ENCODE assay signal across 27 mouse cellular contexts in genomic region chr9:121574380-121574779, GRCm38 (mm10).
"Had no signal": no experiment of that assay in that cellular context is flagged by ENCODE, and none has a peak within 500 bp of the region (broad histone marks: within the 10 kb centered on the region; RNA-seq: fewer than 3 reads in every experiment).

No protein-coding gene starts in this region.

- H3K4me2 ChIP-seq: heart, embryonic 11.5 days; heart, embryonic 13.5 days; heart, embryonic 15.5 days; hindbrain, embryonic 13.5 days; hindbrain, embryonic 15.5 days; kidney, embryonic 15.5 days; limb, embryonic 13.5 days; limb, embryonic 15.5 days; liver, embryonic 11.5 days had no signal

- H3K9ac ChIP-seq: heart, embryonic 13.5 days; heart, embryonic 15.5 days; hindbrain, embryonic 13.5 days; hindbrain, embryonic 15.5 days; kidney, embryonic 15.5 days; limb, embryonic 13.5 days; limb, embryonic 15.5 days; liver, embryonic 14.5 days had no signal

- H3K36me3 ChIP-seq: heart, embryonic 13.5 days; heart, embryonic 15.5 days; hindbrain, embryonic 13.5 days; hindbrain, embryonic 15.5 days; kidney, embryonic 15.5 days; limb, embryonic 13.5 days; limb, embryonic 15.5 days had no signal

- H3K27me3 ChIP-seq: heart, embryonic 13.5 days; heart, embryonic 15.5 days; hindbrain, embryonic 13.5 days; hindbrain, embryonic 15.5 days; kidney, embryonic 15.5 days; limb, embryonic 13.5 days; limb, embryonic 15.5 days had no signal

- H3K27ac ChIP-seq: heart, adult 2 months; heart, embryonic 13.5 days; heart, embryonic 15.5 days; hindbrain, embryonic 13.5 days; hindbrain, embryonic 15.5 days; hindbrain, postnatal 0 days; kidney, embryonic 15.5 days; layer of hippocampus, adult 2 months; left cerebral cortex, adult 2 months; limb, embryonic 13.5 days; limb, embryonic 15.5 days; liver, embryonic 14.5 days had no signal

- ATAC-seq: hindbrain, postnatal 0 days; intestine, embryonic 16.5 days had no signal

- DNase-seq: gastrocnemius, postnatal 14 days; gastrocnemius, postnatal 36 days; heart, adult 11 months; heart, adult 2 months; heart, postnatal 14 days; heart, postnatal 36 days; kidney, adult 11 months; kidney, adult 2 months; kidney, adult 9 months; kidney, postnatal 10 days; kidney, postnatal 25 days; kidney, postnatal 4 days; left cerebral cortex, postnatal 4 days had no signal

- H3K9me3 ChIP-seq: heart, embryonic 13.5 days; heart, embryonic 15.5 days; hindbrain, embryonic 15.5 days; kidney, embryonic 15.5 days; limb, embryonic 13.5 days; limb, embryonic 15.5 days had no signal

- H3K4me3 ChIP-seq: heart, adult 2 months; heart, embryonic 13.5 days; heart, embryonic 15.5 days; hindbrain, embryonic 13.5 days; hindbrain, embryonic 15.5 days; kidney, embryonic 15.5 days; layer of hippocampus, adult 2 months; left cerebral cortex, adult 2 months; limb, embryonic 13.5 days; limb, embryonic 15.5 days had no signal

- H3K4me1 ChIP-seq: heart, embryonic 13.5 days; heart, embryonic 15.5 days; hindbrain, embryonic 13.5 days; hindbrain, embryonic 15.5 days; limb, embryonic 13.5 days; limb, embryonic 15.5 days had no signal
